Mouse (Mus musculus) ES-E14 (cell line): ENCODE data around the gene Shisa6.

Experiments used
- CHD2 ChIP-seq: IDR thresholded peaks from 2 replicates; pipeline ENCODE4 v1.6.1; 2014; ENCODE audit warnings: mild to moderate bottlenecking, low read depth, low read length, inconsistent platforms
- HCFC1 ChIP-seq: IDR thresholded peaks from 2 replicates; pipeline ENCODE4 v1.6.1; 2012; ENCODE audit warnings: low read length, inconsistent platforms, borderline replicate concordance; ENCODE audit not compliant: insufficient read depth

- no peak for TF ChIP-seq CHD2
- no peak for TF ChIP-seq HCFC1
Observed at GRCm38 (mm10) chr11:66167801-66168651, 357.7 kb downstream of the Shisa6 start, which contains the start of gene Dnah9.
